Mouse (Mus musculus) stomach, embryonic 14.5 days (tissue): ENCODE data around the gene Tars2. TPM values are rescaled to one million over a fixed set of nuclear protein-coding genes. Genes with fewer than 3 reads are reported as not detected.

Source experiments
- ATAC-seq: fragments of 200-750 bp; cut with Nextera tagmentation; 2 replicates; pipeline ENCODE4 v1.8.0; 2017; ENCODE audit warnings: low read depth, moderate TSS enrichment; ENCODE audit not compliant: insufficient number of reproducible peaks, insufficient read depth, low FRiP score
- H3K27ac ChIP-seq: fragments of 300-500 bp; sonication (generic); 2 replicates; pipeline ENCODE4 v1.5.1; 2014; ENCODE audit warnings: mild to moderate bottlenecking, low read length, moderate library complexity, mixed read lengths
- H3K27me3 ChIP-seq: fragments of 300-500 bp; sonication (generic); 2 replicates; pipeline ENCODE4 v1.6.1; 2014; ENCODE audit warnings: low read length, control low read depth, mixed read lengths; ENCODE audit not compliant: control insufficient read depth, insufficient read depth
- H3K36me3 ChIP-seq: fragments of 300-500 bp; sonication (generic); 2 replicates; pipeline ENCODE4 v1.6.1; 2014; ENCODE audit warnings: mild to moderate bottlenecking, control low read depth, low read length, moderate library complexity, mixed read lengths; ENCODE audit not compliant: control insufficient read depth, insufficient read depth
- H3K4me1 ChIP-seq: fragments of 300-500 bp; sonication (generic); 2 replicates; pipeline ENCODE4 v1.6.1; 2014; ENCODE audit warnings: low read length, control low read depth, mixed read lengths; ENCODE audit not compliant: control insufficient read depth, insufficient read depth
- H3K4me2 ChIP-seq: fragments of 300-500 bp; sonication (generic); replicated peaks from 2 replicates; pipeline ENCODE4 v1.6.1; 2014; ENCODE audit warnings: low read depth, low read length, control low read depth
- H3K4me3 ChIP-seq: fragments of 300-500 bp; sonication (generic); 2 replicates; pipeline ENCODE4 v1.5.1; 2014; ENCODE audit warnings: low read depth, low read length, control low read depth
- H3K9ac ChIP-seq: fragments of 300-500 bp; sonication (generic); replicated peaks from 2 replicates; pipeline ENCODE4 v1.6.1; 2014; ENCODE audit warnings: low read depth, mild to moderate bottlenecking, control low read depth, low read length, moderate library complexity, mixed read lengths
- H3K9me3 ChIP-seq: fragments of 300-500 bp; sonication (generic); 2 replicates; pipeline ENCODE4 v1.6.1; 2016; ENCODE audit warnings: low read depth, low read length, control low read depth; ENCODE audit not compliant: control insufficient read depth
- WGBS: fragments of 180-500 bp; shearing (Covaris S2); extraction: QIAGEN DNeasy Blood & Tissue Kit; methylation state at CpG from one replicate; pipeline ENCODE4 v1.1.7; 2014; 5-methylcytosine and 5-hydroxymethylcytosine counted together
- polyA plus RNA-seq: library from polyadenylated mRNA; unstranded; fragments of >200 nt; fragmentation: Nextera tagmentation; extraction: Ambion mirVana; gene quantifications from 2 replicates; pipeline ENCODE4 v1.2.1, GENCODE M21; 2014

Gene Tars2
- polyA plus RNA-seq, 1 experiment from 2014 or later: 47.5 TPM

- Histone ChIP-seq H3K4me2 (no peak overlapping the region), H3K36me3 (0 out of 2 replicates have a peak, but pooled peaks cover 2% of the 10 kb centered on the region), H3K27me3 (no peaks in the 10 kb centered on the region), H3K9me3 (no peaks in the 10 kb centered on the region), H3K9ac (0 out of 2 replicates have a peak overlapping the region, but pooled peaks have one; percentile 10), H3K4me3 (no peak overlapping the region), H3K27ac (no peak overlapping the region), H3K4me1 (0 out of 2 replicates have a peak, but pooled peaks cover 8% of the 10 kb centered on the region)
- no peak for ATAC-seq
- WGBS: 96% methylated on average over 9 of the region's 9 CpGs
Measured at GRCm38 (mm10) chr3:95732297-95732696, 27.7 kb downstream of the Tars2 start.

GRCm38 (mm10) chr3:95731802-95732201 is 28.2 kb downstream of the Tars2 start:
- Histone ChIP-seq H3K27me3 (no peaks in the 10 kb centered on the region), H3K9ac (no peak overlapping the region), H3K4me1 (0 out of 2 replicates have a peak, but pooled peaks cover 8% of the 10 kb centered on the region), H3K9me3 (no peaks in the 10 kb centered on the region), H3K4me3 (no peak overlapping the region), H3K36me3 (0 out of 2 replicates have a peak, but pooled peaks cover 2% of the 10 kb centered on the region), H3K4me2 (no peak overlapping the region), H3K27ac (no peak overlapping the region)
- ATAC-seq: no peak
- WGBS: 91% methylated on average over 4 of the region's 4 CpGs

GRCm38 (mm10) chr3:95730431-95730830 is 29.6 kb downstream of the Tars2 start:
- no peaks in the 10 kb centered on the region for H3K9me3 ChIP-seq
- H3K4me2 ChIP-seq: no peak overlapping the region
- no peak for ATAC-seq
- H3K27ac ChIP-seq: no peak overlapping the region
- no peaks in the 10 kb centered on the region for H3K27me3 ChIP-seq
- H3K4me1 ChIP-seq: 0 out of 2 replicates have a peak, but pooled peaks cover 8% of the 10 kb centered on the region
- WGBS: 55% methylated on average over 7 of the region's 7 CpGs
- H3K9ac ChIP-seq: no peak overlapping the region
- 0 out of 2 replicates have a peak, but pooled peaks cover 2% of the 10 kb centered on the region for H3K36me3 ChIP-seq
- H3K4me3 ChIP-seq: no peak overlapping the region

GRCm38 (mm10) chr3:95728906-95729305 is 31.1 kb downstream of the Tars2 start:
- Histone ChIP-seq H3K4me3 (no peak overlapping the region), H3K9ac (no peak overlapping the region), H3K4me1 (0 out of 2 replicates have a peak, but pooled peaks cover 6% of the 10 kb centered on the region), H3K4me2 (no peak overlapping the region), H3K9me3 (no peaks in the 10 kb centered on the region), H3K27me3 (no peaks in the 10 kb centered on the region), H3K27ac (no peak overlapping the region), H3K36me3 (no peaks in the 10 kb centered on the region)
- WGBS: 84% methylated on average over 2 of the region's 2 CpGs
- no peak for ATAC-seq

DNA sequence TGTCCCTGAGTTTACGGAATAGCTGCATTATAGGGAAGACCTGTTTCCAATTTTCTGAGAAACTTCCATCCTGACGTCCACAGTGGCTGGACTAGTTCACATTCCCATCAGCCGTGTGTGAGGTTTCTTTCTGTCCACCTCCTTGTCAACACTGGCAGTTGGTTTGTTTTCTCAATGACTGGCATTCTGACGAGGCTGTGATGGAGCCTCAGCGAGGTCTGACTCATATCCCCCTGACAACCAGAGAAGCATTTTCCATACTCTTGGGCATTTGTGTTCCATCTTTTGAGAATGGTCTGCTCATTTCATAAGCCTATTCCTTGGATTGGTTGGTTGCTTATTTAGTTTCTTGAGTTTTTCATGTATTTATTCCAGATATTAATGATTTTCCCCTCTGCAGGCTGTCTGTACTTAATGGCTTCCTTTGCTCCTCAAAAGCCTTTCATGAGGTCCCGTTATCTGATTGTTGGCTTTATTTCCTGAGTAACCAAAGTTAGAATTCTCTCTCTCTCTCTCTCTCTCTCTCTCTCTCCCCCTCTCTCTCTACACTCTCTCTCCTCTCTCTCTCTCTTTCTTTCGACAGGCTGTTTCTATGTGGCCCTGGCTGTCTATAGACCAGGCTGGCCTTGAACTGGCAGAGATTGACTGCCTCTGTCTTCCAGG is 33.2 kb downstream of the Tars2 start:
- Histone ChIP-seq H3K27me3 (no peaks in the 10 kb centered on the region), H3K27ac (no peak overlapping the region), H3K4me1 (0 out of 2 replicates have a peak, but pooled peaks cover 2% of the 10 kb centered on the region), H3K4me3 (no peak overlapping the region), H3K9ac (no peak overlapping the region), H3K4me2 (no peak overlapping the region), H3K36me3 (no peaks in the 10 kb centered on the region), H3K9me3 (no peaks in the 10 kb centered on the region)
- ATAC-seq: no peak
- 50% methylated on average over 7 of the region's 7 CpGs for WGBS

GRCm38 (mm10) chr3:95725863-95726262 is 34.1 kb downstream of the Tars2 start:
- Histone ChIP-seq H3K27me3 (no peaks in the 10 kb centered on the region), H3K4me1 (0 out of 2 replicates have a peak, but pooled peaks cover 2% of the 10 kb centered on the region), H3K9ac (no peak overlapping the region), H3K9me3 (no peaks in the 10 kb centered on the region), H3K4me2 (no peak overlapping the region), H3K36me3 (no peaks in the 10 kb centered on the region), H3K4me3 (no peak overlapping the region), H3K27ac (no peak overlapping the region)
- no peak for ATAC-seq
- 81% methylated on average over 7 of the region's 7 CpGs for WGBS

- Histone ChIP-seq H3K27me3 (no peaks in the 10 kb centered on the region), H3K36me3 (no peaks in the 10 kb centered on the region), H3K9ac (no peak overlapping the region), H3K4me2 (no peak overlapping the region), H3K27ac (no peak overlapping the region), H3K4me1 (no peaks in the 10 kb centered on the region), H3K4me3 (no peak overlapping the region), H3K9me3 (no peaks in the 10 kb centered on the region)
- ATAC-seq: no peak
- WGBS: 64% methylated on average over 3 of the region's 3 CpGs
Measured at GRCm38 (mm10) chr3:95722386-95722785, 37.6 kb downstream of the Tars2 start.

GRCm38 (mm10) chr3:95718153-95718552 is 41.9 kb downstream of the Tars2 start:
- Histone ChIP-seq H3K9ac (no peak overlapping the region), H3K36me3 (no peaks in the 10 kb centered on the region), H3K4me2 (no peak overlapping the region), H3K27me3 (no peaks in the 10 kb centered on the region), H3K27ac (no peak overlapping the region), H3K9me3 (no peaks in the 10 kb centered on the region), H3K4me3 (no peak overlapping the region), H3K4me1 (no peaks in the 10 kb centered on the region)
- WGBS: 74% methylated on average over 2 of the region's 2 CpGs
- no peak for ATAC-seq
